Mouse (Mus musculus) liver, postnatal 0 days (tissue): ENCODE data around the gene Fggy.

ENCODE experiments used
- CTCF ChIP-seq: sonication (generic); IDR thresholded peaks from 2 replicates; pipeline ENCODE4 v1.5.1; 2016; ENCODE audit warnings: antibody characterized with exemption, low read depth
- EP300 ChIP-seq: IDR thresholded peaks from 2 replicates; pipeline ENCODE4 v1.6.1; 2016; ENCODE audit warnings: antibody characterized with exemption, low read depth, mild to moderate bottlenecking

GRCm38 (mm10) chr4:95884184-95885145 is 327.2 kb downstream of the Fggy start:
- TF ChIP-seq CTCF (no peak), EP300 (no peak)
